Mouse (Mus musculus) neural tube, embryonic 14.5 days (tissue): ENCODE measurements around the gene Slc25a53. TPM values are rescaled to one million over a fixed set of nuclear protein-coding genes. Genes with fewer than 3 reads are reported as not detected.

ENCODE experiments used
- ATAC-seq: fragments of 200-750 bp; cut with Nextera tagmentation; 2 replicates; pipeline ENCODE4 v1.8.0; 2017; ENCODE audit warnings: low read depth, mild to moderate bottlenecking, moderate TSS enrichment, moderate library complexity
- H3K27ac ChIP-seq: fragments of 300-500 bp; sonication (generic); 2 replicates; pipeline ENCODE4 v1.5.1; 2014; ENCODE audit warnings: low read depth, mild to moderate bottlenecking, control low read depth, low read length, moderate library complexity, mixed read lengths
- H3K27me3 ChIP-seq: fragments of 300-500 bp; sonication (generic); 2 replicates; pipeline ENCODE4 v1.6.1; 2014; ENCODE audit warnings: low read length; ENCODE audit not compliant: control insufficient read depth, insufficient read depth
- H3K36me3 ChIP-seq: fragments of 300-500 bp; sonication (generic); 2 replicates; pipeline ENCODE4 v1.6.1; 2014; ENCODE audit warnings: low read length, mixed read lengths; ENCODE audit not compliant: control insufficient read depth, insufficient read depth
- H3K4me1 ChIP-seq: fragments of 300-500 bp; sonication (generic); 2 replicates; pipeline ENCODE4 v1.6.1; 2014; ENCODE audit warnings: low read length; ENCODE audit not compliant: control insufficient read depth, insufficient read depth
- H3K4me2 ChIP-seq: fragments of 300-500 bp; sonication (generic); 2 replicates; pipeline ENCODE4 v1.6.1; 2014; ENCODE audit warnings: mild to moderate bottlenecking, low read depth, low read length, control low read depth
- H3K4me3 ChIP-seq: fragments of 300-500 bp; sonication (generic); 2 replicates; pipeline ENCODE4 v1.5.1; 2014; ENCODE audit warnings: low read depth, low read length, control low read depth, mixed read lengths
- H3K9ac ChIP-seq: fragments of 300-500 bp; sonication (generic); replicated peaks from 2 replicates; pipeline ENCODE4 v1.6.1; 2014; ENCODE audit warnings: low read depth, mild to moderate bottlenecking, control low read depth, low read length, mixed read lengths
- H3K9me3 ChIP-seq: fragments of 300-500 bp; sonication (generic); 2 replicates; pipeline ENCODE4 v1.6.1; 2016; ENCODE audit warnings: low read length; ENCODE audit not compliant: control insufficient read depth
- WGBS: fragments of 180-500 bp; shearing (Covaris S2); extraction: QIAGEN DNeasy Blood & Tissue Kit; methylation state at CpG from one replicate; pipeline ENCODE4 v1.1.7; 2014; 5-methylcytosine and 5-hydroxymethylcytosine counted together
- polyA plus RNA-seq: library from polyadenylated mRNA; unstranded; fragments of >200 nt; fragmentation: Nextera tagmentation; extraction: Ambion mirVana; gene quantifications from 2 replicates; pipeline ENCODE4 v1.2.1, GENCODE M21; 2014

Gene Slc25a53
- 13.1 and 15.1 TPM in 2 replicates for polyA plus RNA-seq

- Histone ChIP-seq H3K4me3 (peak within 1 kb of the TSS; percentile 43), H3K36me3 (no peaks in the 10 kb centered on the region), H3K27me3 (no peaks in the 10 kb centered on the region), H3K4me2 (peak within 1 kb of the TSS; percentile 63), H3K9me3 (no peaks in the 10 kb centered on the region), H3K9ac (peak within 1 kb of the TSS; percentile 53), H3K4me1 (no peaks in the 10 kb centered on the region), H3K27ac (peak within 1 kb of the TSS; percentile 89)
- peak; percentile 97 for ATAC-seq
- WGBS = 21% methylated on average over 31 of the region's 31 CpGs
Observed at GRCm38 (mm10) chrX:137038000-137038483, at the start of gene Slc25a53. Slc25a53 (minus strand) TSS chrX:137038302.

- Histone ChIP-seq H3K36me3 (no peaks in the 10 kb centered on the region), H3K27ac (no peak overlapping the region), H3K4me1 (no peaks in the 10 kb centered on the region), H3K9ac (no peak overlapping the region), H3K4me3 (no peak overlapping the region), H3K27me3 (no peaks in the 10 kb centered on the region), H3K9me3 (no peaks in the 10 kb centered on the region), H3K4me2 (no peak overlapping the region)
- WGBS = 78% methylated on average over 9 of the region's 9 CpGs
- ATAC-seq = no peak
Observed at GRCm38 (mm10) chrX:137063202-137063601, 25.1 kb upstream of the Slc25a53 start.

GRCm38 (mm10) chrX:137049425-137050225 is 11.5 kb upstream of the Slc25a53 start, which contains the start of gene Fam199x:
Fam199x (plus strand) TSS chrX:137049594.
- Histone ChIP-seq H3K27me3 (no peaks in the 10 kb centered on the region), H3K4me1 (no peaks in the 10 kb centered on the region), H3K36me3 (no peaks in the 10 kb centered on the region), H3K4me3 (peak within 1 kb of the TSS; percentile 52), H3K27ac (0 out of 2 replicates have a peak within 1 kb of the TSS, but pooled peaks have one; percentile 22), H3K4me2 (peak within 1 kb of the TSS; percentile 52), H3K9ac (peak within 1 kb of the TSS; percentile 63), H3K9me3 (no peaks in the 10 kb centered on the region)
- 13% methylated on average over 30 of the region's 62 CpGs for WGBS
- peak; percentile 97 for ATAC-seq

- H3K4me1 ChIP-seq = no peaks in the 10 kb centered on the region
- no peaks in the 10 kb centered on the region for H3K9me3 ChIP-seq
- peak overlapping the region; percentile 63; the same call in 1 of the 2 replicates for H3K9ac ChIP-seq
- peak overlapping the region; percentile 52 for H3K4me3 ChIP-seq
- H3K36me3 ChIP-seq = no peaks in the 10 kb centered on the region
- H3K27ac ChIP-seq = no peak overlapping the region
- WGBS = 9% methylated on average over 9 of the region's 11 CpGs
- ATAC-seq = peak; percentile 57; the same call in 1 of the 2 replicates
- no peaks in the 10 kb centered on the region for H3K27me3 ChIP-seq
- peak overlapping the region; percentile 52 for H3K4me2 ChIP-seq
Observed at GRCm38 (mm10) chrX:137049060-137049424, 10.9 kb upstream of the Slc25a53 start.

GRCm38 (mm10) chrX:137038502-137038901 is 400 bp upstream of the Slc25a53 start:
- peak overlapping the region; percentile 42 for H3K4me2 ChIP-seq
- H3K27me3 ChIP-seq = no peaks in the 10 kb centered on the region
- no peaks in the 10 kb centered on the region for H3K4me1 ChIP-seq
- H3K27ac ChIP-seq = no peak overlapping the region
- H3K36me3 ChIP-seq = no peaks in the 10 kb centered on the region
- 39% methylated on average over 7 of the region's 7 CpGs for WGBS
- ATAC-seq = peak; percentile 28; the same call in 1 of the 2 replicates
- H3K9me3 ChIP-seq = no peaks in the 10 kb centered on the region
- peak overlapping the region; percentile 53 for H3K9ac ChIP-seq
- H3K4me3 ChIP-seq = peak overlapping the region; percentile 43

- ATAC-seq = peak; percentile 5; the same call in 1 of the 2 replicates
- 18% methylated on average over 12 of the region's 12 CpGs for WGBS
- H3K4me2 ChIP-seq = peak overlapping the region; percentile 63
- H3K4me1 ChIP-seq = no peaks in the 10 kb centered on the region
- H3K27ac ChIP-seq = peak overlapping the region; percentile 89
- no peaks in the 10 kb centered on the region for H3K27me3 ChIP-seq
- peak overlapping the region; percentile 43 for H3K4me3 ChIP-seq
- H3K9me3 ChIP-seq = no peaks in the 10 kb centered on the region
- H3K9ac ChIP-seq = peak overlapping the region; percentile 53; the same call in 1 of the 2 replicates
- H3K36me3 ChIP-seq = no peaks in the 10 kb centered on the region
Observed at GRCm38 (mm10) chrX:137037470-137037999, 567 bp downstream of the Slc25a53 start.

GRCm38 (mm10) chrX:137034322-137034721 is 3.8 kb downstream of the Slc25a53 start:
- Histone ChIP-seq H3K9me3 (no peaks in the 10 kb centered on the region), H3K9ac (no peak overlapping the region), H3K27ac (no peak overlapping the region), H3K36me3 (no peaks in the 10 kb centered on the region), H3K4me2 (no peak overlapping the region), H3K4me3 (no peak overlapping the region), H3K4me1 (no peaks in the 10 kb centered on the region), H3K27me3 (no peaks in the 10 kb centered on the region)
- ATAC-seq = no peak
- WGBS = 74% methylated on average over 4 of the region's 4 CpGs

- 95% methylated on average over 5 of the region's 5 CpGs for WGBS
- Histone ChIP-seq H3K4me1 (no peaks in the 10 kb centered on the region), H3K4me2 (no peak overlapping the region), H3K9me3 (no peaks in the 10 kb centered on the region), H3K4me3 (no peak overlapping the region), H3K9ac (no peak overlapping the region), H3K27ac (no peak overlapping the region), H3K27me3 (no peaks in the 10 kb centered on the region), H3K36me3 (no peaks in the 10 kb centered on the region)
- ATAC-seq = no peak
Observed at GRCm38 (mm10) chrX:137031726-137032125, 6.4 kb downstream of the Slc25a53 start.

- no peak overlapping the region for H3K27ac ChIP-seq
- no peaks in the 10 kb centered on the region for H3K36me3 ChIP-seq
- H3K27me3 ChIP-seq = no peaks in the 10 kb centered on the region
- ATAC-seq = no peak
- no peaks in the 10 kb centered on the region for H3K4me1 ChIP-seq
- no peak overlapping the region for H3K4me2 ChIP-seq
- WGBS = 95% methylated on average over 8 of the region's 8 CpGs
- no peak overlapping the region for H3K9ac ChIP-seq
- no peaks in the 10 kb centered on the region for H3K9me3 ChIP-seq
- H3K4me3 ChIP-seq = no peak overlapping the region
Observed at GRCm38 (mm10) chrX:137030916-137031315, 7.2 kb downstream of the Slc25a53 start.
